Mouse (Mus musculus) left cerebral cortex, postnatal 25 days (tissue): ENCODE measurements around the gene Gm10073. TPM values are rescaled to one million over a fixed set of nuclear protein-coding genes. Genes with fewer than 3 reads are reported as not detected.

Source experiments
- DNase-seq, 2 experiments: peaks; one replicate each; pipeline ENCODE4 v3.0.0; 2022; ENCODE audit warnings: low spot score in 2 of 2, mixed read lengths in 1 of 2
- intact Hi-C: fragments of 180-260 bp; cut with DNase I; formaldehyde crosslinking; loops from one replicate; pipeline ENCODE4 v1.15.1; 2025
- total RNA-seq, 2 experiments: library from RNA; stranded (reverse); gene quantifications; 2 replicates each; pipeline ENCODE4 v1.2.3; 2021

Gm10073 gene
- total RNA-seq, 2 experiments from 2014 or later = 72.9 to 84.4 TPM

DNA sequence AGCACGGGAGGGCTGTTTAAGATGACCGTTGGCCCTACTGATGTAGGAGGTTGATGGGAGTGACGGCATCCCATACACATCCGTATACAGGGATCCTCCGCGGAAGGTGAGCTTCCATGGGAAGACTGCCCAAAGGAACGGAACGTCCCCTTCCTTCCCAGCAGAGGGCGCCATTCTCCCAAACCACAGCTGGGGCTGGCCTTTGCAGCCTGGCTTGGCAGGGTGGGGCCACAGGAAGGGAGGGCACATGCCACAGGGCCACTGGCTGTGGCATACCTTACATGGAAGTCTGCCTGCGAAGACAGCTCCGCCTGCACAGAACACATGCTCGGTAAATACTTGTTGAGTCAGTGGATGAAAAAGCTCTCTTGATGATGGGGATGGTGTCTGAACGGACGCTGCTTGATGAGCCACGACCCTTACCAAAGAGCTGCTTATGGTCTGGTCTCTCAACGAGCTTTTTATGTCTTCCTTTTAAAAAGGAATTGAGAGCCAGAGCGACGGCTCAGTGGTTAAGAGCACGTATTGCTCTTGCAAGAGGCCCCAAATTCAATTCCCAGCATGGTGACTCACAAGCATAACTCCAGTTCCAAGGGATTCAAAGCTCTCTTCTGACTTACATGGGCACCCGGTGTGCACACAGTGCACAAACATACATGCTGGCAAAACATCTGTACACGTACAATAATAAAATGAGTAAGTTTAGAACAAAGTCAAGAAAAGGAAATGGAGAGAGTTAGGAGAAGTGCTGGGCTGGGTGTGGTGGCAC, 12.0 kb downstream of the Gm10073 start:
- peak; percentile 11 for DNase-seq
- intact Hi-C loops = loop anchor here (2.0 kb wide), 1 partner anchor 86 kb away; no protein-coding TSS in a partner anchor

DNA sequence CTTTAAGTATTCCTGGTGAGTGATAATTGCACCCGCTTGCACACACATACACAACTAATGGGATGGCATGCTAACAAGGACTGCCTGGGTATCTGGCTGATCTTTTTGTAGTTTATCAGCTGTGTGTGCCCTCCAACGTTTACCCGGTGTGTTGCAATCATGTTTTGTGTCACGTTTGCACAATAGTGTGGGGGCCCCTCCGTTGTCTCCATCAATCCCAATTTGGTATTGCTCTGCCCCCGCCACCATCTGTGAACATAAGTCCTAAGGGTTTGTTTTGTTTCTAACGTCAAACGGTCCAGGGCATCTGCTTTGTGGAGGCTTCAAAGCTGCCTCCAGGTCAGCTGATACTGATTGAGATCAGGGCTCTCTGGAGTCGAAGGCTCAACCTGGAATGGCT, 13.4 kb downstream of the Gm10073 start:
- no peak for DNase-seq
- intact Hi-C loops = loop anchor here (2.0 kb wide), 1 partner anchor 87 kb away; no protein-coding TSS in a partner anchor

DNA sequence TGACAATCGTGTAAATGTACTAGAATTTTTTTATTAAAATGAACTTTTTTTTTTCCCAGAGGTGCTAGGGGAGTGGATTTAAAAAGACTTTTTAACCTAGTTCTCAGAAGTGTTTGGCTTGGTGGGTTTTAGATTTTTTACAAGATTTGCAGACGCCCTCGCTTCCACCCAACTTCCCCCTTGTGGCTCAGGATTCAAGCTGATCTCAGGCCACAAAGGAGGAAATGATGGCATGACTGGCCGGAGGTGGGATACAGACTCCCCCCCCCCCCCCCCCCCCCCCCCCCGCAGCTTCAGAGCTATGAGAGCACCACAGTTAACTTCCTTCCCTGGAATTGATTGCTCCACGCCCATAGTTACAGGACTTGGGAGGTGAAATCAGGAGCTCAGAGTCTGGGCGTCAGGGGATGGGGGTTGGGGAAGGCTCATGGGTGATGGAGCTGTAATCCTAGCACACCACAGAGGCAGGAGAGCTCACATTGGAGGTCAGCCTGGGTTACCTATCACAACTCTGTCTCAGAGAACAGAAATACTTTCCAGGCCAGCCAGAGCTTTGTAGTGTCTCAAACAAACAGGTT, 17.1 kb downstream of the Gm10073 start:
- intact Hi-C loops = no loop called here
- DNase-seq = no peak

DNA sequence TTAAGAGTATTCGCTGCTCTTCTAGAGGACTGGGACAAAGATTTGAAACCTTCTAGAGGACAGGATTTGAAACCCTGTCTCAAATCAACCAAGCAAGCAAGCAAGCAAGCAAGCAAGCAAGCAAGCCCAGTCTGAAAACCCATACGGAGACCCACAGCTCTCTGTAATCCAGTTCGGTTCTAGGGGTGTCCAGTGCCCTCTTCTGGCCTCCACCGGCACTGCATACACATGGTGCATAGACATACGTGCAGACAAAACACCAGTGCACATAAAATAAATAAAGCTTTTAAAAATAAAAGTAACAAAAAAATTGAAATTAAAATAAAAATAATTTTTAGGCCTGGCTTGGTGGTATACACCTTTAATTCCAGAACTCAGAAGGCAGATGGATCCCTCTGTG, 19.2 kb downstream of the Gm10073 start:
- intact Hi-C loops = no loop called here
- DNase-seq = no peak

DNA sequence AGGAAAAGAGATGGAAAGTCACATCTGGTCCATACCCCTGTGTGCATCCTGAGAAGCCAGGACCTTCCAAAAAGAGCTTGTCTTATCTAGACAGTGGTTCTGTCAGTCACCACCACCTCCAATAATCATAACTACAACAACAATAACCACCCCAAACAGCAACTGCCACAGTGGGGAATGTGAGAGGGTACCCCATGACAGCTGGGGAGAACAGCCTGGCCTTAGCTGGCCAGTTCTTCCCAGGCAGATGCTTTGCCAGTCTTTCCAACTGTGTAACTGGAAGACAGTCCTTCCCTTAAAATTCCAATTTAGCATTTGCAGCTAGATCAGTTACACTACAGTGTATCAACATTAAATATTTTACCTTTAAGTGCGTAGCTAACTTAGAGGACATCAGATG, 22.4 kb downstream of the Gm10073 start:
- intact Hi-C loops = no loop called here
- DNase-seq = no peak

DNA sequence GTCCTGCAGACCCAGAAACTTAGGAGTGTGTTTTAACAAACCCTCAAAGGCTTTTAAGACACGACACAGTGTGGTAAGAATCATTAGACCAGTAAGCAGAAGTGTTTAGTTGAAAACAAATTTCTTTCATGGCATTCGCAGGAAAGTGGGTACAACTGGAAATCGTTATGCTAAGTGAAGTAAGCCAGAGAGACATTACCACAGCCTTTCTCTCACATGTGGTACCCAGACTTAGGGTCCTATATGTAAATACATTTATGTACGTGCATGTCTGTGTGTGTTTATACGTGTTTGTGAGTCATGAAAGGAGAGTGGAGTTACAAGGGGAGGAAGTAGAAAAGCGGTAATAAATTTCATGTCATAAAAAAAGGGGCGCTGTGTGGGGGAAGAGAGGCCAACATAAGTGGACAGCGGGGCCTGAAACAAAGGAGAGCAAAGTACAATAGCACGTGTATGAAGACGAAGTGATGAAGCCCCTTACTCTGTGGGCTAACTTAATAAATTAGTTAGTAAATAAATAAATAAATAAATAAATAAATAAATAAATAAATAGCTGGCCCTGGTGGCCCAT, 24.8 kb downstream of the Gm10073 start:
- no peak for DNase-seq
- intact Hi-C loops = no loop called here

DNA sequence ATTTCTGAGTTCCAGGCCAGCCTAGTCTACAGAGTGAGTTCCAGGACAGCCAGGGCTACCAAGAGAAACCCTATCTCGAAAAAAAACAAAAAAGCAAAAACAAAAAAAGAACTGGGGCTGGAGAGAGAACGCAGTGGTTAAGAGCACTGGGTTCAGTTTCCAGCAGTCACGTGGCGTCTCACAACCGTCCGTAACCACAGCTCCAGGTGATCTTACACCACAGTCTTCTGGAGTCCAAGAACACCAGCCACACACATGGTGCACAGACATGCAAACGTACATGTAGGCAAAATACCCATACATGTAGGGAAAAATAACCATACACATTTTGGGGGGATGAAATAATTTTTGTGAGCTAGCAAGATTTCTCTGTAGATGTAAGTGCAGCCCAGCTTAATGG, 26.5 kb downstream of the Gm10073 start:
- no peak for DNase-seq
- intact Hi-C loops = no loop called here

DNA sequence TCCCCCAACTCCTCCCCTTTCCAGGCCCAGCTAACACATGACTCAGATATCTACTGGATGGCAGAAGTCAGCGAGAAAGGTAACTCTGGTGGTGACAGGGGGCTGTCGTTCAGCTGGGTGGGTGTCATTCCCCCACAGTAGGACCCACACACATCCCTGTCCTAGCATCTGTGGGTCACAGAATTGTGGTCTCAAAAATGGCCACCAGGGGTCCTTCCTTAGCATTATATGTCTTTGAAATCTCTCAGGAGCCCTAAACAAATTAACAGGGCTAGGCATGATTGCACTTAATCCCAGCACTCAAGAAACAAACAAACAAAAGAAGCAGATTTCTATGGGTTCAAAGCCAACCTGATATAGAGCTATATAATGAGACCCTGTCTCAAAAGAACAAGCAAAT, 28.1 kb downstream of the Gm10073 start:
- DNase-seq = no peak
- intact Hi-C loops = no loop called here

DNA sequence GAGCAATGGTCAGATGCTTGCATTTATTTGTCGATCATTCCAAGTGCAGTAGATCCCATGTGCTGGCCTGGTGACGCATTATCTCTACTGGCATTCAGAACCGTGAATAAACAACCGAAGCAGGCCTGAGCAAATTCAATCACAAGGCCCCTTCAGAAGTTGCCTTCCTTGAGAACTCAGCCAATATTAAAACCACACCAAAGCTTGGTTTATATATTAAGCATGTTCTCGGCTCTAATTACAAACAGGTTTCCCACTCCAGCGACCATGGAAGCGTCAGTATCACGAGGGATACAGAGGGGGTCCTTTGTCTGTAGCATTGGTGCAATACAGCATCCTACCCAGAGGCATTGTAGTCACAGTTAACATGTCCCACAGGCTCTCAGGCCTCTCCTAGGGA, 30.2 kb downstream of the Gm10073 start:
- DNase-seq = no peak
- intact Hi-C loops = no loop called here

DNA sequence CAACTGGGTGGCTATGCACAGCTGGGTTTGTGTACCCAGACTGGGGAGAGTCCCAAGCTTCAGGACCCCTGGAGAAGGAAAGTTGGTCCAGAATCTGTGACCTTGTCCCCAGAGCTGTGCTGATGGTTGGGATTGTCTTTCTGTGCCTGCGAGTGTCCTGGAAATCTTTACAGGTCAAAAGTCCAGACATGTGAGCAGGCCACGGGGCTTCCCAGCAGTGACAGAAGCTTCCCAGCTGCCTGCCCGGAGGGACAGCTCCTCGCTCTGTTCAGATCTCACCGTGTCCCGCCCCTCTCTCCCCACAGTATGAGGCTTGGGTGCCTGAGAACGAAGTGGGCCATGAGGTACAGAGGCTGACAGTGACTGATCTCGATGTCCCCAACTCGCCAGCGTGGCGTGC, 32.3 kb downstream of the Gm10073 start:
- DNase-seq = no peak
- intact Hi-C loops = no loop called here

DNA sequence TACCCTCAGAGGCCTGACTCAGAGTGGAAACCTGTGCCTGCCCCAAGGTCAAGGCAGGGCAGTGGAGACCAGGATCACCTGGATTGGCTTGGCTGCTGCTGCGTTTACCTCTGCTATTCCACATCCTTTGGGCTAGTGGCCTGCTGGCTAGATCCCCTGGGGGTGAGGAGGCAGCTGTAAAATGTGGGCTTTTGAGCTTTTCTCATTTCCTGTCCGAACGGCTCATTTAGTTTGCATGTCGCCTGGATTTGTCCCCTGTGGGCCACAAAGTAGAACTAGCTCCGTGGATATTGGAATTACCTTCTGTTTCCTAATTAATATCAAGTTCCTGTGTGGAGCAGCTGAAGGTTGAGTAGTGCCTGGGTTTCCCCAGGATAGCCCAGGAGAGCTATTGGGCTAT, 34.1 kb downstream of the Gm10073 start:
- DNase-seq = no peak
- intact Hi-C loops = no loop called here

DNA sequence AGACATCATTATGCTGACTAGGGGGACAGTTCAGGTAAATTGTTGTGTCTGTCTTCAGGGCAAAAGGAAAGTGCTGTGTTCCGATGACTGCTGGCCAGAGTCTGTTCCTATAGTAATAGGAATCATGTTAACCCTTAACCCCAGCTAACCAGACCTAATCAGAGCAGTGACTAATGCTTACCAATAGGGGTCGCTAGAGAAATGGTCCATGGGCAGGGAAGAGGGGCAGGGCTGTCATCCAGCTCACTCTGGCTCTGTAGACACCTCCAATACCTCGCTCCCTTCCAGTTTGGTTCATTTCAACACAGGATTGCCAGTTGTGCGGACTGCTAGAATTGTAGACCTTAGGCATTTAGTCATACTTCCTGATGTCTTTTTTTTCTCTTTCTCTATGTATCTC, 37.8 kb downstream of the Gm10073 start:
- DNase-seq = no peak
- intact Hi-C loops = no loop called here

DNA sequence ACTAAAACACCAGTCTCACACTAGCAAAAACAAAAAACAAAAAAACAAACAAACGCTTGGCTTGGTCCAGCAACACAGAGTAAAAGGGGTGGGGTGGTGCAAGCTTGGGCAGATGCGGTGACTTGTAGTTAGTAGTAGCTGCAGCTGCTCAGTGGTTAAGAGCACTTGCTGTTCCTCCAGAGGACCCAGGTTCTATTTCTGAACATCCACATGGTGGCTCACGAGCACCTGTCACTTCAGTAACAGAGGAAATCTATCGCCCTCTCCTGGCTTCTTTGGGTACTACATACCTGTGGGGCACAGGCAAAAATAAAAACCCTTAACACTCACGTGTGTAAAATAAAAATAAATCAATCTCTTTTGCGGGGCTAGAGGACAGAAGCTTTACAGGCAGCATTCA, 38.8 kb downstream of the Gm10073 start:
- intact Hi-C loops = loop anchor here (1.0 kb wide), 1 partner anchor 101 kb away; no protein-coding TSS in a partner anchor

DNA sequence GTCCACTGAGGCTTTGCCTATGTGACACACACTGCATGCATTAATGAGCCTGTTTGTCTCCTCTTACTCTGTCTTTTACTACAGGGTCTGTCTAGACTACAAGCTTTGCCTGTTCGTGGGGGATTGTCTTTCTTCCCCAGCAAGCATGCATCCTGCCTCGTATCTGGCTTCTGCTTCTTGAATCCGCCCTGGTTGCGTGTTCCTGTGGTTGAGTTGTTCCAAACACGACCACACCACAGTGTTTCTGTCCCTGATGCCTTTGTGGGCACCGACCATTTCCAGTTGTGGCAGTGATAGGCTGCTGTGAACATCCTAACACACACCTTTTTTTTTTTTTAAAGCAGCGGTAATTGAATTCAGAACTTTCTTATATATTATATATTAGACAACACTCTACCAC, 39.6 kb downstream of the Gm10073 start:
- intact Hi-C loops = loop anchor here (1.0 kb wide), 1 partner anchor 100 kb away; no protein-coding TSS in a partner anchor
- DNase-seq = no peak

More for the DNA sequence above, 38.8 kb downstream of the Gm10073 start:
- peak; percentile 23 to 51 for DNase-seq

DNA sequence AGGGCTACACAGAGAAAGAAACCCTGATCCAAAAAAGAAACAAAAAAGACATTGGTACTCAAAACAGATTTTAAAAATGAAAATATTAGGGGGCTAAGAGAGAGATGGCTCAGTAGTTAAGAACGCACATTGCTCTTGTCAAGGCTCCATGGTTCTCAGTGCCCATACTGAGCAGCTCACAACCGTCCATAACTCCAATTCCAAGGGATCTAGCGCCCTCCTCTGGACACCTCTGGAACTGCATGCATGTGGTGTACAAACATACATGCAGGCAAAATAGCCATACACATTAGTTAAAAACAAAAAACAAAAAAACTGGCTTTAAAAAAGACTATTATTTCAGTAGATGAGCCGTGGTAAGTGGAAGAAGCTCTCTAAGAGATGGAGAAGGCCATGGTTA, 42.7 kb downstream of the Gm10073 start:
- DNase-seq = no peak
- intact Hi-C loops = no loop called here

DNA sequence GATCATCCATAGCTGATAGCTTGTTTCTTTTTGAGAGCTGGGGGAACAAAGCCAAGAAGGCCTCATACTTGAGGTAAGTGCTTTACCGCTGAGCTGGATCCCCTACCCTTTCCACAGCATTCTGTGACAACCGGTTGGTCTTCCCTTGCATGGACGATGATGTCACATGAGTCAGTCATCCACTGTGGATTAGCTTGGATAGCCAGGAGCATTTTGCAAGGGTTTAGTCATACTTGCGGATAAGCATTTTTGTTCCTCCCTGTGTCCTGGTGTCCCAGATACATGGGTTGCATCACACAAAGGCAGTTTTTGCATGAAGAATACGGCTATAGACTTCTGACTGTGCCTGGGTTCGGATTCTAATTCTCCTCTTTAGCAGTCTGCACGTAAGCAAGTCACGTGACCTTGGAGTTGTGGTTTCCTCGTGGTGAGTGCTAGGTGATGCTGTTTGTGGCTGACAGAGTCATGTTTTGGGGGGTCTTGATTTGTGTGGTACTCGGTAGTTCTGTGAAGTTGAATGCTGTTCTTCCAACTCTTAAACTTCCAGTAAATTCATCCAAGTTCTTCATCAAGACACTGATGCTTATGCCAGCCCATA, 43.3 kb downstream of the Gm10073 start:
- no peak for DNase-seq
- intact Hi-C loops = no loop called here

DNA sequence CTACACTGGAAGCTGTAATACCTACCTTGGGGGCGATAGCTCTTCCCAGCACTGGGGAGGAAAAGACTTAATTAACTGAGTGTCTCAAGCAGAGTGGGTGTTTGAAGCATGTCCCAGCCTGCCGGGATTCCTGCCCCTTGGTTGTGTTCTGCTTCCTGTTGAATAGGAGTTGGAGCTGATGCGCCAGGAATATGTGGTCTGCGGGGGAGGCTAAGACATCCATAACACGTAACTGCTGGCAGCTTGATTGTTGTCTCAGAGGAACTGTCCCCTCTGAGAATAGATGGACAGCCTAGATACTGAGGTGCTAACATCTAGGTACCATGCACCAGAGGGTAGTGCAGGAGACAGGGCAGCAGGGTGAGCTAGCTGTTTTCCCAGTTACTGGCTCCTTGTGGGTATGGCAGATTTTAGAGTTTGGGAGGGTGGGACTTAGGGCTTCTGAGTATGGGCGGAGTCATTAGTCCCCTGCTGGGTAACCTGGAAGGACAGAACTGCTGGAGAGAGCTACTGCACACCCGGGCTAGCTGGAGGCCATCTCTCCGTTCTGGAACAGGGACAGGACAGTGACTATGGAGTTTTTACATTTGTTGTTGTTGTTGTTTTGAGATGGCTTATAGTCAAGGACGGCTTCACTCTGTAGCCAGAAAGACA, 44.5 kb downstream of the Gm10073 start:
- intact Hi-C loops = no loop called here
- no peak for DNase-seq

DNA sequence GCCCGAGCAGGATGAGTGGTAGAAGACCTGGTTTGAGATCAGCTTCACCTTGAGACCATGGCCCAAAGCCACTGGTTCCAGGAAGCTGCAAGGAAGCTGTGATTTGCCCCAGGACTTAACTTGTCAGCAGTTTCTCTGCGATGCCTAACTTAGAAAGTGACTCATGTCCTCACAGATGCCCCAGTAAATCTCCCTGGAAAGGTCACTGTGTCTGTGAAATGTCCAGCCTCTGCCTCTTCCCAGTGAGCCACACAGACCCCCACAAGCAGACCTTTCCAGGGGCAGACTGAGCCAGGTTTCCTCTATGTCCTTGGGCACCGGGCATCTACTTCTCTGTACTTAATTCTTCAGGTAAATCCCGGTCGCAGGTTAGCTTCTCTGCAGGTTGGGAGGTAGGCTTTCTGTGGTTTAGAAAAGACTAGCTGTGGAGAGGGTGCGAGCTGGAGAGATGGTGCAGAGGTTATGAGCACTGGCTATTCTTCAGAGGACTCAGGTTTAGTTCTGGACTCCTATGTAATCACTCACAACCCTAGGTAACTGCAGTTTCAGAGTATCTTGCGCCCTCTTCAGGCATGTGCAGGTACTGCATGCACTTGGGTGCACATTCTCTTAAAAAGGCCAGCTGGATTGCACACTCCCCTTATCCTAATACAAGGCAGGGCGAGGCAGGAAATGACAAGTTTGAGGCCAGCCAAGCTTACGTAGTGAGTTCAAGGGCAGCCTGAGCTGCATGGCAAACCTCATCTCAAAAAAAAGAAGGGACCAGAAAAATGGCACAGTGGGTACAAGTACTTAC, 45.8 kb downstream of the Gm10073 start:
- DNase-seq = no peak
- intact Hi-C loops = no loop called here

DNA sequence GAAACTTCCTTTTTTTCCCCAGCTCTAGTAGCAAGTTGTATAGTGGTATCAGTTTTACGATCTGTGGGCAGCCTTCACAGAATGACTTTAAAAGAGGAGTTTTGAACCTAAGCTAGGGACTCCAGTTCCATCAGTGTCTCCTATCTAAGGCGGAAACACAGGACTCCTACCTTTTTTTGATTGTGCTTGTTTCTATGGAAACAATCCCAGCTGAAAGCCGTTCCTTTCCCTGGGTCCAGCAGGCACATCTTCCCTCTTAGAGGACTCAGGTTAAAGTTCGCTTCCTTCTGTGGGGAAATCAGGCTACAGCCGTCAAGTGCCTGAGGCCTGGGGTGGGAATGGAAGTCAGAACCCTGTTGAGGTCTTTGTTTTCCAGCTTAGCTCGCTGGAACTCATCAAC, 46.5 kb downstream of the Gm10073 start:
- no peak for DNase-seq
- intact Hi-C loops = no loop called here
